Mouse (Mus musculus) forebrain, embryonic 14.5 days (tissue): ENCODE data around the gene Prex1. TPM values are rescaled to one million over a fixed set of nuclear protein-coding genes. Genes with fewer than 3 reads are reported as not detected.

Source experiments
- ATAC-seq: fragments of 200-750 bp; cut with Nextera tagmentation; 2 replicates; pipeline ENCODE4 v1.8.0; 2017; ENCODE audit warnings: mild to moderate bottlenecking, moderate library complexity
- DNase-seq: peaks from one replicate; pipeline ENCODE4 v3.0.0-alpha.2; 2015; ENCODE audit warnings: low spot score
- H3K27ac ChIP-seq: fragments of 300-500 bp; sonication (generic); 2 replicates; pipeline ENCODE4 v1.5.1; 2014; ENCODE audit warnings: low read depth, mild to moderate bottlenecking, control low read depth, low read length, moderate library complexity
- H3K27me3 ChIP-seq: fragments of 300-500 bp; sonication (generic); replicated peaks from 2 replicates; pipeline ENCODE4 v1.6.1; 2014; ENCODE audit warnings: low read length, control low read depth, mixed read lengths; ENCODE audit not compliant: control insufficient read depth, insufficient read depth
- H3K36me3 ChIP-seq: fragments of 300-500 bp; sonication (generic); 2 replicates; pipeline ENCODE4 v1.6.1; 2014; ENCODE audit warnings: low read length, control low read depth; ENCODE audit not compliant: control insufficient read depth, insufficient read depth
- H3K4me1 ChIP-seq: fragments of 300-500 bp; sonication (generic); 2 replicates; pipeline ENCODE4 v1.6.1; 2014; ENCODE audit warnings: antibody characterized with exemption, low read length, control low read depth; ENCODE audit not compliant: control insufficient read depth, insufficient read depth
- H3K4me2 ChIP-seq: fragments of 300-500 bp; sonication (generic); 2 replicates; pipeline ENCODE4 v1.6.1; 2014; ENCODE audit warnings: mild to moderate bottlenecking, control low read depth, low read length
- H3K4me3 ChIP-seq: fragments of 300-500 bp; sonication (generic); 2 replicates; pipeline ENCODE4 v1.5.1; 2014; ENCODE audit warnings: low read depth, low read length, control low read depth
- H3K9ac ChIP-seq: fragments of 300-500 bp; sonication (generic); 2 replicates; pipeline ENCODE4 v1.6.1; 2014; ENCODE audit warnings: mild to moderate bottlenecking, low read length, control low read depth, moderate library complexity
- H3K9me3 ChIP-seq: fragments of 300-500 bp; sonication (generic); replicated peaks from 2 replicates; pipeline ENCODE4 v1.6.1; 2016; ENCODE audit warnings: low read length, control low read depth, mixed read lengths; ENCODE audit not compliant: control insufficient read depth
- WGBS: fragments of 180-500 bp; shearing (Covaris S2); extraction: QIAGEN DNeasy Blood & Tissue Kit; methylation state at CpG from one replicate; pipeline ENCODE4 v1.1.7; 2014; 5-methylcytosine and 5-hydroxymethylcytosine counted together
- polyA plus RNA-seq: library from polyadenylated mRNA; unstranded; fragments of >200 nt; fragmentation: Nextera tagmentation; extraction: Ambion mirVana; gene quantifications from 2 replicates; pipeline ENCODE4 v1.2.1, GENCODE M21; 2014

Gene Prex1
- polyA plus RNA-seq, 1 experiment from 2014 or later = 28.4 TPM

DNA sequence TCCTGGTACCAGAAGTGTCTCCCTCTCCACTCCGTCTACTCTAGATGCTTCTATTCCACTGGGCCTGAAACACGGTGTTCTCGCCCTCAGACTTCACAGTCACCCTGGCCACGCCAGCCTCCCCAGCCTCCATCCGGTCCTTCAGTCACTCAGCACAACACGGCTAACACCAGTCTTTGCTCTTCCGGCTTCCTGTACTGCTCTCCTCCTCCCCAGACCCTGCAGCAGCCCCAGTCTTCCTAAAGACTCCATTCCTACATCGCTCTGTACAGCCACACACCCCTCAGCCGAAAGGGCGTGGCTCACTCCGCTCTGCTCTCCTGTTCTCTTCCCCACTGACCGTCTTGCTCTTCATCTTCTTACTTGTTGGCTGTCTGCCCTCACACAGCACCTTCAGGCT is 39.7 kb downstream of the Prex1 start:
- peaks cover 42% of the 10 kb centered on the region for H3K4me1 ChIP-seq
- DNase-seq = no peak
- H3K27me3 ChIP-seq = no peaks in the 10 kb centered on the region
- 83% methylated on average over 12 of the region's 12 CpGs for WGBS
- no peaks in the 10 kb centered on the region for H3K36me3 ChIP-seq
- H3K27ac ChIP-seq = no peak overlapping the region
- H3K9me3 ChIP-seq = no peaks in the 10 kb centered on the region
- H3K4me2 ChIP-seq = no peak overlapping the region
- H3K9ac ChIP-seq = no peak overlapping the region
- no peak overlapping the region for H3K4me3 ChIP-seq
- no peak for ATAC-seq

GRCm38 (mm10) chr2:166672171-166672965 is 41.3 kb downstream of the Prex1 start:
- Histone ChIP-seq H3K36me3 (no peaks in the 10 kb centered on the region), H3K9ac (no peak overlapping the region), H3K4me3 (no peak overlapping the region), H3K4me1 (peaks cover 53% of the 10 kb centered on the region), H3K9me3 (no peaks in the 10 kb centered on the region), H3K27ac (peak overlapping the region; percentile 49; the same call in 1 of the 2 replicates), H3K27me3 (no peaks in the 10 kb centered on the region), H3K4me2 (no peak overlapping the region)
- no peak for ATAC-seq
- 85% methylated on average over 14 of the region's 14 CpGs for WGBS
- DNase-seq = no peak

DNA sequence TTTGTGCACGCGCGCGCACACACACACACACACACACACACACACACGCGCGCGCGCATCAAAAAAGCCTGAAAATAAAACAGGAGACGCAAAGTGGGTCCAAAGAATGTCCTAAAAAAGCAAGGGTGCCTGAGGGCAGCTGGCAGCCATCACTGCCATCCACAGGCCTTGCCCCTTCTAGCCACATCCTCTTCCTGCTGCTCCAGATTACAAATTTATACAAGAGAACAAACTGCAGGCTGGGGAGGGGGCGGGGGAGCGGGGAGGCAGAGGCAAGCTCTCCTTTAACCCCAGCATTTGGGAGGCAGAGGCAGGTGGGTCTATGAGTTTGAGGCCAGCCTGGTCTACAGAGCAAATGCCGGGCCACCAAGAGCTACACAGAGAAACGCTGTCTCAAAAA is 42.0 kb downstream of the Prex1 start:
- ATAC-seq (no peak), DNase-seq (no peak)
- no peak overlapping the region for H3K4me3 ChIP-seq
- H3K4me1 ChIP-seq = peaks cover 50% of the 10 kb centered on the region
- H3K4me2 ChIP-seq = no peak overlapping the region
- H3K9me3 ChIP-seq = no peaks in the 10 kb centered on the region
- no peaks in the 10 kb centered on the region for H3K27me3 ChIP-seq
- H3K9ac ChIP-seq = no peak overlapping the region
- H3K36me3 ChIP-seq = no peaks in the 10 kb centered on the region
- 90% methylated on average over 14 of the region's 14 CpGs for WGBS
- H3K27ac ChIP-seq = peak overlapping the region; percentile 49; the same call in 1 of the 2 replicates

DNA sequence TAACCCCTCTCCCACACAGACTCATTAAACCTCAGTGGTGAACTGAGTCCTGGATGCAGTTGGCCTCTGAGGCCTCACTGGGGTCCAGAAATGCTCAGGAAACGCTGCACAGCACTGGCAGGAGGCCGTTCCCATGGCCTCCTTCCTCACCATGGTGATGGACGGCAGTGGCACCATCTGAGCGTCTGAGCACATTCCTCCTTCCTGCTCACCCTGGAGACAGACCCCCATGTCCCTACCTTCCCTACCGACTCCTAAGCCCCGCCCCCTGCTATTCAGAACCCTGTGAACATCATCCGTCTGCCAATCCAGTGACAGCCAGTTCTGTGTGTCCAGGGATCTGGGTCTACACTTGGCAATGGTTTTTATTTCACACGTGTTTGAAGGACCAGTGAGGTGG is 42.6 kb downstream of the Prex1 start:
- Histone ChIP-seq H3K4me1 (peaks cover 44% of the 10 kb centered on the region), H3K4me2 (no peak overlapping the region), H3K36me3 (no peaks in the 10 kb centered on the region), H3K9me3 (no peaks in the 10 kb centered on the region), H3K27ac (peak overlapping the region; percentile 49; the same call in 1 of the 2 replicates), H3K27me3 (no peaks in the 10 kb centered on the region), H3K9ac (no peak overlapping the region), H3K4me3 (no peak overlapping the region)
- 5% methylated on average over 8 of the region's 8 CpGs for WGBS
- DNase-seq (peak; percentile 72), ATAC-seq (peak; percentile 69)

GRCm38 (mm10) chr2:166669922-166670321 is 43.7 kb downstream of the Prex1 start:
- Histone ChIP-seq H3K36me3 (no peaks in the 10 kb centered on the region), H3K9ac (no peak overlapping the region), H3K27ac (0 out of 2 replicates have a peak overlapping the region, but pooled peaks have one; percentile 83), H3K4me2 (no peak overlapping the region), H3K4me1 (peaks cover 34% of the 10 kb centered on the region), H3K27me3 (no peaks in the 10 kb centered on the region), H3K4me3 (no peak overlapping the region), H3K9me3 (no peaks in the 10 kb centered on the region)
- no peak for DNase-seq
- no peak for ATAC-seq
- 86% methylated on average over 9 of the region's 9 CpGs for WGBS

GRCm38 (mm10) chr2:166667790-166668695 is 45.6 kb downstream of the Prex1 start:
- H3K27me3 ChIP-seq = no peaks in the 10 kb centered on the region
- 16% methylated on average over 22 of the region's 22 CpGs for WGBS
- peak; percentile 75 for DNase-seq
- H3K27ac ChIP-seq = peak overlapping the region; percentile 83
- no peaks in the 10 kb centered on the region for H3K36me3 ChIP-seq
- peak overlapping the region; percentile 33; the same call in 1 of the 2 replicates for H3K9ac ChIP-seq
- H3K4me2 ChIP-seq = peak overlapping the region; percentile 31
- H3K4me1 ChIP-seq = peaks cover 44% of the 10 kb centered on the region
- ATAC-seq = peak; percentile 43
- H3K9me3 ChIP-seq = no peaks in the 10 kb centered on the region
- no peak overlapping the region for H3K4me3 ChIP-seq

DNA sequence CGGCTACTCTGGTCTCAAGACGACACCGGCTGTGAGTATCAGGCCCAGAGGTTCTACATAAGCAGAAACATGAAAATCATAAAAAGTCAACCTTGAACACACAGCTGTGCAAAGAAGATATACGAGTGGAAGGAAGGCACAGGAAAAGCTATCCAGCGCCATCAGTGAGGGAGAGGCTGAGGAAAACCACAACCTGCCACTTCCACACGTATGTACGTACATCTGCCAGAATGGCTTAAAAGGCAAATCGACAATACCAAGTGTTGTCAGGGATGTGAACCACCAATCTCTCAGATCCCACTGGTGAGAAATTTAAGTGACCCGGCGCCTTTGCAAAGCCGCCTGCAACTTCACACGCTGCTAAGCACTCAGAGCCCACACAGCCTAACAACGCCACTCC is 47.5 kb downstream of the Prex1 start:
- 94% methylated on average over 13 of the region's 13 CpGs for WGBS
- DNase-seq (no peak), ATAC-seq (no peak)
- no peak overlapping the region for H3K27ac ChIP-seq
- no peaks in the 10 kb centered on the region for H3K36me3 ChIP-seq
- no peak overlapping the region for H3K4me3 ChIP-seq
- H3K9me3 ChIP-seq = no peaks in the 10 kb centered on the region
- no peak overlapping the region for H3K9ac ChIP-seq
- H3K4me1 ChIP-seq = peaks cover 56% of the 10 kb centered on the region
- H3K27me3 ChIP-seq = no peaks in the 10 kb centered on the region
- H3K4me2 ChIP-seq = no peak overlapping the region

- Histone ChIP-seq H3K27me3 (no peaks in the 10 kb centered on the region), H3K9me3 (no peaks in the 10 kb centered on the region)
These were observed 48.2 kb downstream of the Prex1 start for GRCm38 (mm10) chr2:166665244-166665922.

More at GRCm38 (mm10) chr2:166665244-166665922, 48.2 kb downstream of the Prex1 start:
- Histone ChIP-seq H3K9ac (no peak overlapping the region; the same call in 1 of the 2 replicates), H3K36me3 (no peaks in the 10 kb centered on the region), H3K4me3 (no peak overlapping the region), H3K27ac (no peak overlapping the region), H3K4me1 (peaks cover 53% of the 10 kb centered on the region), H3K4me2 (no peak overlapping the region)
- ATAC-seq = no peak
- no peak for DNase-seq
- WGBS = 82% methylated on average over 6 of the region's 6 CpGs
